Mouse (Mus musculus): ENCODE data around the gene Rnase12. TPM values are rescaled to one million over a fixed set of nuclear protein-coding genes. Genes with fewer than 3 reads are reported as not detected.

Rnase12 gene
- total RNA-seq, 1 experiment from 2014 or later = not detected

GRCm38 (mm10) chr14:51085086-51085485 is 27.6 kb upstream of the Rnase12 start:
- DNase-seq = no peak

DNA sequence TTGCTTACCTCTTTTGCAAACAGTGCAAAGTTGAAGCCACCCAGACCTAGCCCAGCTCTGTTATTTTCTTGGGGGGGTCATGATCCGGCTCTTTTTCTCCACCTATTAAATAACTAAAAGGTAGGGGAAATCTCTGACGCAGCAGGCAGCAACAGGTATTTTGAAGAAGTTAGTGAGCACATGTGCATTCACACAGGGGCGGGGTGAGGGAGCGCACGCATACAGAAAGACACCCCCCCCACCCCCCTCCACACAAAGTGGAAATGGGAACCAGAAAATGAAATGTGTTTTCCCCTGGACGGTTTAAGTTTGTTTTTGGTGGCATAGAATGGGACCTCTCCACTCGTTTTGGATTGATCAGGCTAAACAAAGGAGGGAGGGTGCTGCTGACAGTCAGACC is 26.3 kb upstream of the Rnase12 start:
- DNase-seq = no peak

DNA sequence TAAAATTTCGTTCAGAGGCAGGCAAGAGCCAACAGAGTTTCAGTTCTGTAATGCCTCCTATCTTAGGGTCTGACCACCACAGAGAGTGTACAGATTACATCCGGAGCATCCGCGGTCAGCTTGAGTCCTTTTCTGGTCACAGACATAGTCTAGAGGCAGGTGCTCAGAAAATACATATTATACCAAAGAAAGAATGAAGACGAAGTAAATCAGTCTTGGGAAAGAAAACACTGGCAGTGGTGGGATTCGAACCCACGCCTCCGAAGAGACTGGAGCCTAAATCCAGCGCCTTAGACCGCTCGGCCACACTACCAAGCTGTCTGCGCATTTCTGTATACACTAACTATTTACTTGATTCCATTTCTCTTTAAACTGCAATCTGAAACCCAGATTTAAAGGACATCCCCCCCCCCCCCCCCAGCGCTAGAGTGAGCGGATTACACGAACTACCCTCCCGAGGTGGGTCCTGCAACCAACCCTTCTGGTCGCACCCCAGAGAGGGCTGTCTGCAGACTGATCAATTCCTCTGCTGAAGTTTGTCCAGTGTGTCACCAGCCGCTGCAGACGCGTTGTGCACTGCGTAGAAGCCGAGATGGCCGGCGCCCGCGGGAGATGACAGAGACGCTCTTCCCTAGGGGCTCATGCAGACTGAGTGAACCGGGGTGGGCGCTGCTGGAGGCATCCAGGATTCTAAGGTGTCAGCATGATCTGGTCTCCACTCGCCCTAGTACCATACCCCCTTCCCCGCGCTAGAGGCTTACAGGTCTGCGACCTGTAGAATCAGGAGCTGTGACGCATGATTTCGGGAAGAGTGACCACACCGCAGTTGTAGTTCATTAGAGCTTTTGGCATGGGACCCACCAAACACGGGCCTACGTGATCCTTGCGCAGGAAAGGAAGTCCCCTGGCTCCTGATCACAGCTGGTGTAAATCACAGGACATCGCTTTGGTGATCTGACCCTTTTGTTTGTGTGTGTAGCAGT is 25.4 kb upstream of the Rnase12 start:
- peak; percentile 70 for DNase-seq

- DNase-seq = no peak
These were observed 23.6 kb upstream of the Rnase12 start for GRCm38 (mm10) chr14:51081035-51081434.

DNA sequence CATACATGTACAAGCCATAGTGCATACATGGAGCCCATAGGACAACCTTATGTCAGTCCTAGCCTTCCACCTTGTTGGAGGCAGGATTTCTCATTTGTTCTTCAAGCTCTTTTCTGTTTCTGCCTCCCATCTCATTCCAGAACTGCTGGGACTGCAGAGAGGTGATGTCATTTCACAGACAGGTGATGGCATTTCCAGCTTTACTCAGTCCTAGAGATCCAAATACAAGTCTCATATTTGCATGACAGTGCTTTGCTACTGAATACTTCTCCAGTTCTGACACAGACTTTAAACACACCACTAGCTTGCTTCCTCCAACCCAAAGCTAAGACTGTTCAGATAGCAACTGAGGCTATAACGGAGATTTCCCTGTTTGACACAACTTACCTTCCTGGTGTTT is 21.7 kb upstream of the Rnase12 start:
- DNase-seq = no peak

DNA sequence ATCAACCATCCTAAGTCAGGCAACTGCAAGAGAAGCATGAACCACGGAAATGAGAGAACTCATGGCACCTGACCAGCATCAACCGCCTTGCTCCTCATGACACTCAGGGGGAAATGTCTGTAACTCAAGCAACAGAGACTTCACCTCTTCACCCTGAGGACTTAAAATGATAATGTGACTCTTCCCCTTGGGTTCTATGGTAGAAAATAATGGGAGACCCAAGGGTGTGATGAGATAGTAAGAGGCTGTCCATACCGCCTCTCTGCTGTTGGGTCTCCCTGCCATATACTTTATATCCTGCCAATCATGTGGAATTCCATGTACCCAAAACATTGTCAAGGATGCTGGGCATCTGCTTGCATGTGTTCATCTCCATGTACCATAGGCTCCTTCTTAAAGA is 16.9 kb upstream of the Rnase12 start, which contains the start of gene Olfr750:
Gene Olfr750, minus strand, starts transcription at position 101 of the 400 bp plus-strand sequence.
- DNase-seq = no peak

- DNase-seq = peak; percentile 26
These were observed 12.2 kb upstream of the Rnase12 start for GRCm38 (mm10) chr14:51069617-51070016.

- no peak for DNase-seq
These were observed 11.5 kb upstream of the Rnase12 start for GRCm38 (mm10) chr14:51068956-51069355.

- DNase-seq = no peak
These were observed 3.3 kb upstream of the Rnase12 start for GRCm38 (mm10) chr14:51060761-51061160.

GRCm38 (mm10) chr14:51054243-51055237 is 2.9 kb downstream of the Rnase12 start:
- DNase-seq = no peak

- no peak for DNase-seq
These were observed 4.3 kb downstream of the Rnase12 start for GRCm38 (mm10) chr14:51053176-51053575.

DNA sequence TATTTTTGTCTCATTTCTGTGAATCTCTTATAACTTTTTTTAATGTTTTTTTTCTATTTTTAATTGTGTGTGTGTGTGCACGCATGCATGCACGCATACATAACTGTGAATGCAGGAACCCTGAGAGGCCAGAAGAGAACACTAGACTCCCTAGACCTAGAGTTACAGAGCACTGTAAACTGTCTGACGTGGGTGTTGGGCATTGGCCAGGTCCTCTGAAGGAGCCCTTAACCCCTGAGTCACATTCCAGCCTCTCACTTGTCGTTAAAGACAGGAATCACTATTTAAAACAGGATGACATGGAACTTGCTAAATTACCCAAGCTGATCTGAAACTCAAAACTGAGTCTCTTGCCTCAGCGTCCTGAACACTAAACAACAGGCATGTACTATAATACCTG is 5.5 kb downstream of the Rnase12 start:
- no peak for DNase-seq

DNA sequence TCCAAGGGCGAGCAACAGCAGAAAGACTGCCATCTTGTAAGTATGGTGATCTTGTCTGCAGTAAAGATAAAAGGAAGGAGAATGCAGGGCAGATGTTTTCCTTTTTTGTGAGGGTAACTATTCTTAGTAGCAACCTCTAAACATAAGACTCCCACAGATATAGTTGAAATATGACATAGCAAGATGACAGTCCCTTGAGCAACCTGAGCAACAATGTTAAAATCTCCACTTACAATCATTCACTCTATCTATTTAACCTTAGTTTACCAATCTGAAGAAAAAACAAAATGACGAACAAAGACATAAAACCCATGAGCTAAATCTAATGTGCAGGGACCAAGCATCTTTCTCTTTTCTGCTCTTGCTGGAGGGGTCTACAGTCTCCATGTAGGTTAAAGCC is 7.4 kb downstream of the Rnase12 start, which contains the start of gene Rnase11:
Gene Rnase11, minus strand, starts transcription at position 101 of the 400 bp plus-strand sequence.
- DNase-seq = no peak

GRCm38 (mm10) chr14:51047846-51048245 is 9.6 kb downstream of the Rnase12 start:
- DNase-seq = no peak

GRCm38 (mm10) chr14:51041769-51042168 is 15.7 kb downstream of the Rnase12 start, which contains the start of gene Rnase9:
Gene Rnase9, minus strand, starts transcription at chr14:51041869.
- no peak for DNase-seq

DNA sequence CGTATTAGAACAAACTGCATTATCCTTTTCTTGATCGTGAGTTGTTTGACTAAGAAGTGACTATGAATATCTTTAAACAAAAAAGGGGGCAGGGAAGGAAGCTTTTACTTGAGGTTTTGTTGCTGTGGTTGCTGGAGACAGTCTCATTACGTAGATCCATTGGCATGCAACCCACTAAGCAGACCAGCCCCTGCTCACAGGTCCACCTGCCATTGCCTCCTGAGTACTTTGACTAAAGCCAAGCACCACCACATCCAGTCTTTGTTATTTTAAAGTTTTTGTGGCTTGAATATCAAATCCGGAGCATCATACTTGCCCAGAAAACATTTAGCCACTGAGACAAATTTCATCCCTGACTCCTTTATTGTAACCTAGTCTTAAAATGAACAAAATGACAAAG is 21.2 kb downstream of the Rnase12 start:
- DNase-seq = no peak

DNA sequence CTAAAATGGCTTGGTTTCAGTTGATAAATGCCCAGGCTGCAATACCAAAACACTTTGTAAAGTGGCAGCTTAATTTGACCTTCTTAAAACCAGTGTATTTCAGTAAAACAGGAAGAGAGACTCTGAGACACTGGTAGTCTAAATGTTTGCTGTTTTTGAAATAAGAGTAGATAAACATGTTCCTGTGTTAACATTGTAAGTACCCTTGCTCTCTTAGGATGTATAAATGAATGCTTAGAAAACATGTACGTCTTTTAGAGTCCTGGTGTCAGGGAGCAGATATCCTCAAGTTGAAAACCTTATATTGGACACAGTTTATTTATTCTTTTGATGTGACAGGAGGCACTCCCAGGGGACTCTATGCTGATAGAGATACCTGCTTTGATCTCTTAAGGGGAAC is 22.3 kb downstream of the Rnase12 start:
- no peak for DNase-seq

GRCm38 (mm10) chr14:51027387-51028155 is 29.9 kb downstream of the Rnase12 start:
- no peak for DNase-seq

DNA sequence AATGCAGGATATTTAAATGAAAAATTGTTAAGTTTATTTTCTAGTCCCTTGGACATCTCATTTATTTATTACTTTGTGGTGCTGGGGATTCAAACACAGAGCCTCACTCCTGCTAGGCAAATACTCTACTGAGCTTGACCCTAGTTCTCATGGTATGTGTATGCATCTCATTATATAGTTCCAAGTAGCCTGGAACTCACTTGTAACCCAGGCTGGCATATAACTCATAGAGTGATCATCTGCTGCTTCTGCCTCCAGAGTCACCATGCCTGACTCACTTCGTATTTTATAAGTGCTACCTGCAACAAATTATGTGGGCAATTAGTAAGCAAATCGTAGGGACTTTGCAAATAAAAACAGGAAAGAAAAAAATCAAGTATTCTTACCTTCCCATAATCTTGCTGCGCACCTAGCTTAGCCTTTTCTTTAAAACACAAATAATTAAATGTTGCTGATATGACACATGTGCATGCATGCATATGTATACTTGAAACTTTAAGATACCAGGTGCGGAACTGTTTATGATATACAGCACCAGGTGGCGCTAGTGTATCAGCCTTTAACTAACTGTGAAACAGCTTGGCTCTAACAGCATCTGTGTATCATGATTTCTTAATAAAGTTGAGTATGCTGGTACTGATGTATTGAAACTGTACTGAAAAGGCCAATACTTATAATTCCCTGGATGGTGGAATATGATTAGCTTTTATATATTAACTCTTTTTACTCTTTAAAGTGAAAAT is 30.9 kb downstream of the Rnase12 start:
- peak; percentile 37 for DNase-seq

GRCm38 (mm10) chr14:51024820-51025219 is 32.6 kb downstream of the Rnase12 start:
- DNase-seq = no peak

DNA sequence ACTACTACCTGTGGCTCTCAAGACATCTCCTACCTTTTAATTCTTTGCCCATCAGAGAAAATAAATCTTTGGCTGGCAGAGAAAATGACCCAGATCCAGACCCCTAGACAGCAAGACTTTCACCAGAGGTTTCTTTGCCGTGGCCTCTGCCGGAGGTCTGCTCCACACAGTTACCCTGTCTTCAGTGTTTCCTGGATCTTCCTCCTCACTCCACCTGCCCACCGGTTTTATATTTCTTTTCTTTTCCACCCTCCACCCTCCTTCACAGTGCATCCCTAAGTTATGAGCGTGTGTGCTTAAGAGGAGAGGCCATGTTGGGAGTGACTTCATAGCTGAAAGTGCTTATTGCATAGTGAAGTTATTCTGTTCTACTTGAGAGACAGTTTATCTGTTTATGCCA is 34.0 kb downstream of the Rnase12 start:
- no peak for DNase-seq

Measured in adrenal gland, postnatal 25 days (tissue).